Comparison of ENCODE assay signal across 22 mouse cellular contexts in the genomic region with DNA sequence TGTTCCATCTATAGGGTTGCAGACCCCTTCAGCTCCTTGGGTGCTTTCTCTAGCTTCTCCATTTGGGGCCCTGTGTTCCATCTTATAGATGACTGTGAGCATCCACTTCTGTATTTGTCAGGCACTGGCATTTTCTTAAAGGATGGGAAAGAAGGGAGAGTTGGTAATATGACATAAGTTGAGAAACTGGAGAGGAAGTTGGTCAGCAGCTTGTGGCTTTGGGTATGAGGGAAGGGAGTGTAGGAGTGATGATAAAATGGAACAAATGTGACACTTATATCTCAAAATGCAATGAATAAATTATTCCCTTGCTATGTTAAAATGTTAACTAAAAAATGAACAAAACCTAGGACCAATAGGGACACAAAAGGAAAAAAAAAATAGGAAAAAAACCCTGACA. TPM values are rescaled to one million over a fixed set of nuclear protein-coding genes. Genes with fewer than 3 reads are reported as not detected.
DNase-seq lines count a peak whose midpoint lies in the region; ATAC-seq and TF ChIP-seq lines count a peak whose summit lies in the region.
"Not testable (repeated sequence)": the region's sequence is repeated elsewhere in the genome, so short reads cannot be mapped to it uniquely, and the experiment has no call there.
"Had no signal": no experiment of that assay in that cellular context is flagged by ENCODE, and none has a peak within 500 bp of the region (broad histone marks: within the 10 kb centered on the region; RNA-seq: fewer than 3 reads in every experiment).

No protein-coding gene starts in this region.

- H3K27me3 ChIP-seq in liver, adult 2 months (ENCODE audit: control insufficient read depth, insufficient read depth, low read length), result not testable (repeated sequence)

- DNase-seq in brain, adult 2 months (ENCODE audit: low read depth, low spot score), result peak; percentile 23
- peak; percentile 4 for DNase-seq in liver, adult 2 months (ENCODE audit: extremely low read depth, low read depth, low spot score)
- peak; percentile 10 for DNase-seq in lung, postnatal 36 days

- ATAC-seq in frontal cortex, adult (ENCODE audit: low TSS enrichment), result peak; percentile 94
- ATAC-seq in megakaryocyte, adult 5-6 weeks (ENCODE audit: poor library complexity, severe bottlenecking), result peak; percentile 72
- ATAC-seq in monocyte, adult 5-6 weeks (replicated peaks; ENCODE audit: insufficient number of reproducible peaks, low FRiP score, low TSS enrichment, poor library complexity, severe bottlenecking), result 0 out of 2 replicates have a peak, but pooled peaks have one; percentile 56

- H3K27ac ChIP-seq in liver, adult 2 months (replicated peaks; ENCODE audit: insufficient read depth, low read depth, low read length), result not testable (repeated sequence)

- not testable (repeated sequence) for TF ChIP-seq CTCF in liver, adult 2 months (IDR thresholded peaks at IDR 0.05; ENCODE audit: low read depth, low read length)

- H3K36me3 ChIP-seq in liver, adult 2 months (ENCODE audit: control insufficient read depth, insufficient read depth, low read length), result not testable (repeated sequence)

- not testable (repeated sequence) for H3K4me1 ChIP-seq in liver, adult 2 months (ENCODE audit: control insufficient read depth, insufficient read depth, low read length)

- not testable (repeated sequence) for H3K79me2 ChIP-seq in liver, adult 2 months (ENCODE audit: control insufficient read depth, insufficient read depth, low read length)

- TF ChIP-seq POLR2A in liver, adult 2 months (IDR thresholded peaks at IDR 0.05; ENCODE audit: extremely low read depth, insufficient read depth, low read length), result not testable (repeated sequence)

- H3K4me3 ChIP-seq in liver, adult 2 months (ENCODE audit: insufficient read depth, low read depth, low read length), result not testable (repeated sequence)

- H3K9ac ChIP-seq in liver, adult 2 months (ENCODE audit: low read depth, low read length), result not testable (repeated sequence)

RNA-seq across cellular contexts. Expression of gene Olfr111, which starts 16.8 kb away (rescaled TPM):
- not detected in 2 replicates for total RNA-seq in liver, adult 2 months (2014; rRNA removed)
- not detected in 2 replicates for polyA plus RNA-seq in liver, adult 2 months (2012; rRNA removed)
- not detected in 2 replicates for total RNA-seq in megakaryocyte, adult 5-6 weeks (2015)
- total RNA-seq in megakaryocyte, adult 5-6 weeks (2017), result not detected in 2 replicates
- total RNA-seq in monocyte, adult 5-6 weeks (2017), result 0.29 TPM in 1 of 3 replicates, not detected in the others
- total RNA-seq: adrenal gland, postnatal 10 days; adrenal gland, postnatal 4 days; ES-E14; MEL had no signal
- polyA plus RNA-seq: C2C12; embryonic facial prominence, embryonic 10.5 days; embryonic facial prominence, embryonic 12.5 days; embryonic facial prominence, embryonic 14.5 days; forebrain, embryonic 11.5 days; forebrain, embryonic 13.5 days; forebrain, embryonic 15.5 days; forebrain, postnatal 0 days had no signal

RNA-seq across cellular contexts. Expression of gene Olfr110, which starts 32.3 kb away (rescaled TPM):
- not detected in 2 replicates for total RNA-seq in liver, adult 2 months (2014; rRNA removed)
- polyA plus RNA-seq in liver, adult 2 months (2012; rRNA removed), result not detected in 2 replicates
- total RNA-seq in megakaryocyte, adult 5-6 weeks (2015), result not detected in 2 replicates
- not detected in 2 replicates for total RNA-seq in megakaryocyte, adult 5-6 weeks (2017)
- not detected in 3 replicates for total RNA-seq in monocyte, adult 5-6 weeks (2017)
- total RNA-seq: adrenal gland, adult 2 months; adrenal gland, postnatal 10 days; adrenal gland, postnatal 25 days; adrenal gland, postnatal 4 days; ES-E14; forebrain, postnatal 0 days; MEL had no signal
- polyA plus RNA-seq: brain, embryonic 14.5 days; C2C12; embryonic facial prominence, embryonic 10.5 days; embryonic facial prominence, embryonic 12.5 days; embryonic facial prominence, embryonic 14.5 days; forebrain, embryonic 11.5 days; forebrain, embryonic 13.5 days; forebrain, embryonic 15.5 days; forebrain, postnatal 0 days had no signal

RNA-seq across cellular contexts. Expression of gene H2-M2, which starts 41.3 kb away (rescaled TPM):
- total RNA-seq in liver, adult 2 months (2014; rRNA removed), result 0.18 and 0.54 TPM in 2 replicates
- not detected in 2 replicates for polyA plus RNA-seq in liver, adult 2 months (2012; rRNA removed)
- 0.62 TPM in 1 of 2 replicates, not detected in the other for total RNA-seq in megakaryocyte, adult 5-6 weeks (2015)
- not detected in 2 replicates for total RNA-seq in megakaryocyte, adult 5-6 weeks (2017)
- total RNA-seq in monocyte, adult 5-6 weeks (2017), result 0.87 to 3.0 TPM in 2 of 3 replicates, not detected in the other
- total RNA-seq: adrenal gland, postnatal 25 days; forebrain, postnatal 0 days; MEL had no signal
- polyA plus RNA-seq: brain, embryonic 14.5 days; C2C12; cortical plate, adult 2 months; embryonic facial prominence, embryonic 10.5 days; embryonic facial prominence, embryonic 12.5 days; embryonic facial prominence, embryonic 14.5 days; forebrain, embryonic 11.5 days; forebrain, embryonic 13.5 days; forebrain, embryonic 15.5 days; forebrain, postnatal 0 days had no signal

RNA-seq across cellular contexts. Expression of gene Olfr112, which starts 44.6 kb away (rescaled TPM):
- not detected in 2 replicates for total RNA-seq in liver, adult 2 months (2014; rRNA removed)
- not detected in 2 replicates for polyA plus RNA-seq in liver, adult 2 months (2012; rRNA removed)
- not detected in 2 replicates for total RNA-seq in megakaryocyte, adult 5-6 weeks (2015)
- not detected in 2 replicates for total RNA-seq in megakaryocyte, adult 5-6 weeks (2017)
- not detected in 3 replicates for total RNA-seq in monocyte, adult 5-6 weeks (2017)
- total RNA-seq: adrenal gland, adult 2 months; adrenal gland, postnatal 10 days; adrenal gland, postnatal 25 days; adrenal gland, postnatal 4 days; ES-E14; forebrain, postnatal 0 days; MEL had no signal
- polyA plus RNA-seq: adrenal gland, adult 2 months; brain, embryonic 14.5 days; C2C12; cortical plate, adult 2 months; embryonic facial prominence, embryonic 10.5 days; embryonic facial prominence, embryonic 12.5 days; embryonic facial prominence, embryonic 14.5 days; forebrain, embryonic 11.5 days; forebrain, embryonic 13.5 days; forebrain, embryonic 15.5 days; forebrain, postnatal 0 days had no signal

RNA-seq across cellular contexts. Expression of gene Olfr113, which starts 52.9 kb away (rescaled TPM):
- total RNA-seq in liver, adult 2 months (2014; rRNA removed), result not detected in 2 replicates
- not detected in 2 replicates for polyA plus RNA-seq in liver, adult 2 months (2012; rRNA removed)
- not detected in 2 replicates for total RNA-seq in megakaryocyte, adult 5-6 weeks (2015)
- not detected in 2 replicates for total RNA-seq in megakaryocyte, adult 5-6 weeks (2017)
- total RNA-seq in monocyte, adult 5-6 weeks (2017), result not detected in 3 replicates
- total RNA-seq: adrenal gland, adult 2 months; adrenal gland, postnatal 10 days; adrenal gland, postnatal 25 days; adrenal gland, postnatal 4 days; ES-E14; forebrain, postnatal 0 days; MEL had no signal
- polyA plus RNA-seq: adrenal gland, adult 2 months; brain, embryonic 14.5 days; C2C12; cortical plate, adult 2 months; embryonic facial prominence, embryonic 10.5 days; embryonic facial prominence, embryonic 12.5 days; embryonic facial prominence, embryonic 14.5 days; forebrain, embryonic 11.5 days; forebrain, embryonic 13.5 days; forebrain, embryonic 15.5 days; forebrain, postnatal 0 days had no signal
